Mouse (Mus musculus): ENCODE measurements around the gene D11Wsu47e.

GRCm38 (mm10) chr11:113664279-113664678 is 19.9 kb upstream of the D11Wsu47e start:
- TF ChIP-seq CTCF (IDR thresholded peaks at IDR 0.05; ENCODE audit: low read depth) (no peak), EP300 (IDR thresholded peaks at IDR 0.05; ENCODE audit: low read depth) (no peak)
